Mouse (Mus musculus) heart, embryonic 11.5 days (tissue): ENCODE data around the gene Ptprcap. TPM values are rescaled to one million over a fixed set of nuclear protein-coding genes. Genes with fewer than 3 reads are reported as not detected.

Source experiments
- ATAC-seq: fragments of 200-750 bp; cut with Nextera tagmentation; replicated peaks from 2 replicates; pipeline ENCODE4 v1.8.0; 2017; ENCODE audit warnings: moderate library complexity; ENCODE audit not compliant: insufficient number of reproducible peaks, low FRiP score, low TSS enrichment
- H3K27ac ChIP-seq: fragments of 300-500 bp; sonication (generic); 2 replicates; pipeline ENCODE4 v1.5.1; 2014; ENCODE audit warnings: mild to moderate bottlenecking, low read depth, low read length
- H3K27me3 ChIP-seq: fragments of 300-500 bp; sonication (generic); 2 replicates; pipeline ENCODE4 v1.6.1; 2014; ENCODE audit warnings: mild to moderate bottlenecking, low read length, mixed read lengths; ENCODE audit not compliant: control insufficient read depth, insufficient read depth
- H3K36me3 ChIP-seq: fragments of 300-500 bp; sonication (generic); 2 replicates; pipeline ENCODE4 v1.6.1; 2014; ENCODE audit warnings: mild to moderate bottlenecking, low read length, moderate library complexity, mixed read lengths; ENCODE audit not compliant: control insufficient read depth, insufficient read depth
- H3K4me1 ChIP-seq: fragments of 300-500 bp; sonication (generic); 2 replicates; pipeline ENCODE4 v1.6.1; 2014; ENCODE audit warnings: low read length; ENCODE audit not compliant: control insufficient read depth, insufficient read depth
- H3K4me2 ChIP-seq: fragments of 300-500 bp; sonication (generic); 2 replicates; pipeline ENCODE4 v1.6.1; 2014; ENCODE audit warnings: mild to moderate bottlenecking, moderate library complexity
- H3K4me3 ChIP-seq: fragments of 300-500 bp; sonication (generic); 2 replicates; pipeline ENCODE4 v1.5.1; 2014; ENCODE audit warnings: low read depth, low read length
- H3K9ac ChIP-seq: fragments of 300-500 bp; sonication (generic); 2 replicates; pipeline ENCODE4 v1.6.1; 2014; ENCODE audit warnings: mild to moderate bottlenecking, low read depth, low read length, moderate library complexity
- H3K9me3 ChIP-seq: fragments of 300-500 bp; sonication (generic); replicated peaks from 2 replicates; pipeline ENCODE4 v1.6.1; 2016; ENCODE audit warnings: low read length; ENCODE audit not compliant: control insufficient read depth
- WGBS: fragments of 180-500 bp; shearing (Covaris S2); extraction: QIAGEN DNeasy Blood & Tissue Kit; methylation state at CpG from one replicate; pipeline ENCODE4 v1.1.7; 2014; ENCODE audit not compliant: insufficient replicate concordance; 5-methylcytosine and 5-hydroxymethylcytosine counted together
- polyA plus RNA-seq: library from polyadenylated mRNA; unstranded; fragments of >200 nt; fragmentation: Nextera tagmentation; extraction: Ambion mirVana; gene quantifications from 2 replicates; pipeline ENCODE4 v1.2.1, GENCODE M21; 2014

Ptprcap gene
- polyA plus RNA-seq, 1 experiment from 2014 or later = 1.7 TPM

- Histone ChIP-seq H3K9me3 (no peaks in the 10 kb centered on the region), H3K36me3 (peaks cover 20% of the 10 kb centered on the region), H3K27me3 (no peaks in the 10 kb centered on the region), H3K4me1 (peaks cover 32% of the 10 kb centered on the region), H3K4me2 (peak overlapping the region; percentile 89), H3K4me3 (peak overlapping the region; percentile 61), H3K27ac (peak overlapping the region; percentile 87), H3K9ac (peak overlapping the region; percentile 93)
- peak; percentile 55 for ATAC-seq
- WGBS = under 1% methylated on average over 50 of the region's 52 CpGs
These were observed 39.0 kb downstream of the Ptprcap start for GRCm38 (mm10) chr19:4192251-4192985.

GRCm38 (mm10) chr19:4193129-4193528 is 39.7 kb downstream of the Ptprcap start:
- Histone ChIP-seq H3K4me2 (peak overlapping the region; percentile 89), H3K36me3 (peaks cover 21% of the 10 kb centered on the region), H3K27me3 (no peaks in the 10 kb centered on the region), H3K4me3 (peak overlapping the region; percentile 61), H3K27ac (no peak overlapping the region), H3K9me3 (no peaks in the 10 kb centered on the region), H3K9ac (peak overlapping the region; percentile 93), H3K4me1 (peaks cover 32% of the 10 kb centered on the region)
- ATAC-seq = no peak
- 58% methylated on average over 6 of the region's 6 CpGs for WGBS

- Histone ChIP-seq H3K27ac (no peak overlapping the region), H3K9me3 (no peaks in the 10 kb centered on the region), H3K27me3 (no peaks in the 10 kb centered on the region), H3K9ac (no peak overlapping the region), H3K4me2 (no peak overlapping the region), H3K4me3 (no peak overlapping the region), H3K36me3 (peaks cover 22% of the 10 kb centered on the region), H3K4me1 (peaks cover 32% of the 10 kb centered on the region)
- 77% methylated on average over 8 of the region's 8 CpGs for WGBS
- no peak for ATAC-seq
These were observed 40.8 kb downstream of the Ptprcap start for GRCm38 (mm10) chr19:4194021-4194724.

- no peaks in the 10 kb centered on the region for H3K9me3 ChIP-seq
- peaks cover 27% of the 10 kb centered on the region for H3K36me3 ChIP-seq
- no peak overlapping the region for H3K4me2 ChIP-seq
- 76% methylated on average over 12 of the region's 12 CpGs for WGBS
- peaks cover 33% of the 10 kb centered on the region for H3K4me1 ChIP-seq
- no peak overlapping the region for H3K9ac ChIP-seq
- no peak overlapping the region for H3K27ac ChIP-seq
- no peak overlapping the region for H3K4me3 ChIP-seq
- ATAC-seq = no peak
- no peaks in the 10 kb centered on the region for H3K27me3 ChIP-seq
These were observed 41.6 kb downstream of the Ptprcap start for GRCm38 (mm10) chr19:4194776-4195650.

- 69% methylated on average over 2 of the region's 2 CpGs for WGBS
These were observed 42.6 kb downstream of the Ptprcap start for GRCm38 (mm10) chr19:4196048-4196447.

GRCm38 (mm10) chr19:4196548-4196947 is 43.1 kb downstream of the Ptprcap start:
- H3K27ac ChIP-seq = no peak overlapping the region
- H3K4me3 ChIP-seq = no peak overlapping the region
- H3K4me2 ChIP-seq = no peak overlapping the region
- H3K9me3 ChIP-seq = no peaks in the 10 kb centered on the region
- H3K27me3 ChIP-seq = no peaks in the 10 kb centered on the region
- H3K9ac ChIP-seq = peak overlapping the region; percentile 36; the same call in 1 of the 2 replicates
- H3K4me1 ChIP-seq = peaks cover 34% of the 10 kb centered on the region
- WGBS = 41% methylated on average over 5 of the region's 5 CpGs
- no peak for ATAC-seq
- H3K36me3 ChIP-seq = peaks cover 27% of the 10 kb centered on the region

More at GRCm38 (mm10) chr19:4196048-4196447, 42.6 kb downstream of the Ptprcap start:
- Histone ChIP-seq H3K36me3 (peaks cover 27% of the 10 kb centered on the region), H3K9me3 (no peaks in the 10 kb centered on the region), H3K9ac (no peak overlapping the region), H3K4me3 (no peak overlapping the region), H3K4me2 (no peak overlapping the region), H3K4me1 (peaks cover 38% of the 10 kb centered on the region), H3K27ac (no peak overlapping the region), H3K27me3 (no peaks in the 10 kb centered on the region)
- ATAC-seq = no peak

GRCm38 (mm10) chr19:4197180-4197579 is 43.8 kb downstream of the Ptprcap start:
- H3K36me3 ChIP-seq = peaks cover 27% of the 10 kb centered on the region
- H3K27ac ChIP-seq = no peak overlapping the region
- no peaks in the 10 kb centered on the region for H3K9me3 ChIP-seq
- no peaks in the 10 kb centered on the region for H3K27me3 ChIP-seq
- ATAC-seq = no peak
- no peak overlapping the region for H3K4me2 ChIP-seq
- WGBS = 59% methylated on average over 3 of the region's 3 CpGs
- H3K9ac ChIP-seq = no peak overlapping the region
- H3K4me3 ChIP-seq = no peak overlapping the region
- H3K4me1 ChIP-seq = peaks cover 38% of the 10 kb centered on the region

GRCm38 (mm10) chr19:4201291-4201909 is 48.0 kb downstream of the Ptprcap start, which contains the start of gene Rad9a:
Rad9a (minus strand) TSS chr19:4201662.
- Histone ChIP-seq H3K27me3 (peaks cover 6% of the 10 kb centered on the region), H3K9me3 (no peaks in the 10 kb centered on the region)

More at GRCm38 (mm10) chr19:4201291-4201909, 48.0 kb downstream of the Ptprcap start, which contains the start of gene Rad9a:
- Histone ChIP-seq H3K4me3 (peak within 1 kb of the TSS; percentile 71), H3K9ac (peak within 1 kb of the TSS; percentile 82), H3K4me2 (peak within 1 kb of the TSS; percentile 80), H3K36me3 (peaks cover 10% of the 10 kb centered on the region), H3K4me1 (peaks cover 24% of the 10 kb centered on the region), H3K27ac (peak within 1 kb of the TSS; percentile 60; the same call in 1 of the 2 replicates)
- peak; percentile 88 for ATAC-seq
- under 1% methylated on average over 34 of the region's 34 CpGs for WGBS
